In genomic region chr10:17362643-17363042, GRCm38 (mm10) we compare ENCODE assay signal across 24 mouse cellular contexts.
DNase-seq lines count a peak whose midpoint lies in the region; ATAC-seq and TF ChIP-seq lines count a peak whose summit lies in the region.
"Had no signal": no experiment of that assay in that cellular context is flagged by ENCODE, and none has a peak within 500 bp of the region (broad histone marks: within the 10 kb centered on the region; RNA-seq: fewer than 3 reads in every experiment).

No protein-coding gene starts in this region.

- 53% methylated on average over 3 of the region's 3 CpGs for WGBS in hindbrain, postnatal 0 days
- 70% methylated on average over 3 of the region's 3 CpGs for WGBS in hindbrain, embryonic 11.5 days
- WGBS in kidney, embryonic 14.5 days, result 79% methylated on average over 3 of the region's 3 CpGs
- 76% methylated on average over 3 of the region's 3 CpGs for WGBS in midbrain, embryonic 10.5 days

- no peaks in the 10 kb centered on the region for H3K9me3 ChIP-seq in hindbrain, postnatal 0 days (ENCODE audit: low read length)
- no peaks in the 10 kb centered on the region for H3K9me3 ChIP-seq in hindbrain, embryonic 11.5 days (ENCODE audit: control insufficient read depth, low read length)
- no peaks in the 10 kb centered on the region for H3K9me3 ChIP-seq in kidney, embryonic 14.5 days (ENCODE audit: control insufficient read depth, low read length)
- no peaks in the 10 kb centered on the region for H3K9me3 ChIP-seq in midbrain, embryonic 10.5 days (replicated peaks)
- H3K9me3 ChIP-seq: forebrain, embryonic 10.5 days; limb, embryonic 13.5 days; midbrain, embryonic 13.5 days had no signal

- DNase-seq in hindbrain, postnatal 0 days (ENCODE audit: low spot score), result peak; percentile 2
- no peak for DNase-seq in hindbrain, embryonic 11.5 days (ENCODE audit: low spot score)
- DNase-seq in kidney, postnatal 36 days, result peak; percentile 39 to 56
- peak; percentile 39 for DNase-seq in 3T3-L1 (ENCODE audit: low read depth, low spot score)
- peak; percentile 39 for DNase-seq in Muller cell, postnatal 12 days (ENCODE audit: inconsistent ontology term)
- no peak for DNase-seq in midbrain, embryonic 10.5 days (ENCODE audit: low spot score)
- DNase-seq in frontal cortex, postnatal 36 days (ENCODE audit: low spot score in 2 of 2), result no peak
- DNase-seq: adrenal gland, postnatal 36 days; cerebellum, adult 18-20 months; cerebellum, postnatal 14 days; gastrocnemius, postnatal 25 days; heart, postnatal 36 days; layer of hippocampus, adult 9-11 months; lung, embryonic 14.5 days; thymus, postnatal 14 days had no signal

- H3K4me3 ChIP-seq in hindbrain, postnatal 0 days (ENCODE audit: low read length), result no peak overlapping the region
- H3K4me3 ChIP-seq in hindbrain, embryonic 11.5 days (ENCODE audit: low read depth, low read length), result no peak overlapping the region
- no peak overlapping the region for H3K4me3 ChIP-seq in kidney, embryonic 14.5 days (ENCODE audit: low read length)
- H3K4me3 ChIP-seq in midbrain, embryonic 10.5 days, result no peak overlapping the region
- H3K4me3 ChIP-seq: forebrain, embryonic 10.5 days; limb, embryonic 13.5 days; midbrain, embryonic 13.5 days had no signal

- no peak overlapping the region for H3K27ac ChIP-seq in hindbrain, postnatal 0 days
- no peak overlapping the region for H3K27ac ChIP-seq in hindbrain, embryonic 11.5 days (ENCODE audit: low read depth, low read length)
- H3K27ac ChIP-seq in kidney, embryonic 14.5 days (ENCODE audit: low read depth, low read length), result no peak overlapping the region
- no peak overlapping the region for H3K27ac ChIP-seq in midbrain, embryonic 10.5 days (replicated peaks)
- H3K27ac ChIP-seq: forebrain, embryonic 10.5 days; hindbrain, embryonic 14.5 days; limb, embryonic 13.5 days; liver, embryonic 14.5 days; midbrain, embryonic 13.5 days had no signal

- no peak for ATAC-seq in hindbrain, postnatal 0 days
- ATAC-seq in hindbrain, embryonic 11.5 days (ENCODE audit: low FRiP score), result no peak
- no peak for ATAC-seq in kidney, embryonic 14.5 days (ENCODE audit: low FRiP score, low TSS enrichment)
- ATAC-seq: CD4-positive, CD25-positive, alpha-beta regulatory T cell, adult 4 months; forebrain, embryonic 16.5 days; midbrain, embryonic 13.5 days; Patski had no signal

- H3K27me3 ChIP-seq in hindbrain, postnatal 0 days (ENCODE audit: insufficient read depth, low read length), result no peaks in the 10 kb centered on the region
- no peaks in the 10 kb centered on the region for H3K27me3 ChIP-seq in hindbrain, embryonic 11.5 days (ENCODE audit: control insufficient read depth, insufficient read depth, low read length)
- H3K27me3 ChIP-seq in kidney, embryonic 14.5 days (ENCODE audit: control insufficient read depth, insufficient read depth, low read length), result no peaks in the 10 kb centered on the region
- H3K27me3 ChIP-seq in midbrain, embryonic 10.5 days (ENCODE audit: low read depth, poor library complexity, severe bottlenecking), result no peaks in the 10 kb centered on the region
- H3K27me3 ChIP-seq: limb, embryonic 13.5 days; midbrain, embryonic 13.5 days; Patski had no signal

- TF ChIP-seq CTCF in hindbrain, postnatal 0 days (IDR thresholded peaks at IDR 0.05; ENCODE audit: low read depth), result no peak

- H3K4me2 ChIP-seq in hindbrain, postnatal 0 days (ENCODE audit: low read depth, low read length), result no peak overlapping the region
- no peak overlapping the region for H3K4me2 ChIP-seq in hindbrain, embryonic 11.5 days (replicated peaks; ENCODE audit: low read depth, low read length)
- no peak overlapping the region for H3K4me2 ChIP-seq in kidney, embryonic 14.5 days (replicated peaks; ENCODE audit: low read depth, low read length)
- H3K4me2 ChIP-seq: hindbrain, embryonic 14.5 days; limb, embryonic 13.5 days; lung, embryonic 14.5 days; midbrain, embryonic 13.5 days had no signal

- no peak overlapping the region for H3K9ac ChIP-seq in hindbrain, postnatal 0 days (replicated peaks; ENCODE audit: low read length)
- no peak overlapping the region for H3K9ac ChIP-seq in hindbrain, embryonic 11.5 days (ENCODE audit: low read depth, low read length)
- no peak overlapping the region for H3K9ac ChIP-seq in kidney, embryonic 14.5 days (ENCODE audit: low read depth, low read length)
- H3K9ac ChIP-seq: hindbrain, embryonic 14.5 days; limb, embryonic 13.5 days; liver, embryonic 14.5 days; lung, embryonic 14.5 days; midbrain, embryonic 13.5 days had no signal

- H3K4me1 ChIP-seq in hindbrain, postnatal 0 days (ENCODE audit: insufficient read depth, low read length), result no peaks in the 10 kb centered on the region
- H3K4me1 ChIP-seq in hindbrain, embryonic 11.5 days (replicated peaks; ENCODE audit: control insufficient read depth, insufficient read depth, low read length), result no peaks in the 10 kb centered on the region
- no peaks in the 10 kb centered on the region; the same call in 1 of the 2 replicates for H3K4me1 ChIP-seq in kidney, embryonic 14.5 days (ENCODE audit: control insufficient read depth, insufficient read depth, low read length)
- peaks cover 17% of the 10 kb centered on the region for H3K4me1 ChIP-seq in midbrain, embryonic 10.5 days
- H3K4me1 ChIP-seq: limb, embryonic 13.5 days had no signal

- H3K36me3 ChIP-seq in hindbrain, postnatal 0 days (ENCODE audit: insufficient read depth, low read length), result no peaks in the 10 kb centered on the region
- no peaks in the 10 kb centered on the region for H3K36me3 ChIP-seq in hindbrain, embryonic 11.5 days (ENCODE audit: control insufficient read depth, insufficient read depth, low read length)
- H3K36me3 ChIP-seq in kidney, embryonic 14.5 days (ENCODE audit: control insufficient read depth, insufficient read depth, low read length), result no peaks in the 10 kb centered on the region
- no peaks in the 10 kb centered on the region for H3K36me3 ChIP-seq in midbrain, embryonic 10.5 days
- H3K36me3 ChIP-seq: forebrain, embryonic 10.5 days; limb, embryonic 13.5 days; midbrain, embryonic 13.5 days had no signal

Comparison
In these comparisons a context has a peak if more than half of its experiments do, and no peak if none do; other contexts are left out.
1. DNase-seq: peak in hindbrain, postnatal 0 days (single experiment), kidney, postnatal 36 days (2 of 2), 3T3-L1 (single experiment) and Muller cell, postnatal 12 days (single experiment); none in hindbrain, embryonic 11.5 days (single experiment), midbrain, embryonic 10.5 days (single experiment) and frontal cortex, postnatal 36 days (0 of 2).